Mouse (Mus musculus) mesoderm, embryonic 11.5 days (tissue): ENCODE measurements around the gene Mkrn2.

Experiments used
- DNase-seq: peaks from one replicate; pipeline ENCODE4 v3.0.0-alpha.2; 2012; ENCODE audit warnings: low read depth, low spot score

Mkrn2 gene

GRCm38 (mm10) chr6:115601715-115602523 lies at the start of gene Mkrn2:
Gene Mkrn2, plus strand, starts transcription at chr6:115601902.
- DNase-seq: peak; percentile 92

DNA sequence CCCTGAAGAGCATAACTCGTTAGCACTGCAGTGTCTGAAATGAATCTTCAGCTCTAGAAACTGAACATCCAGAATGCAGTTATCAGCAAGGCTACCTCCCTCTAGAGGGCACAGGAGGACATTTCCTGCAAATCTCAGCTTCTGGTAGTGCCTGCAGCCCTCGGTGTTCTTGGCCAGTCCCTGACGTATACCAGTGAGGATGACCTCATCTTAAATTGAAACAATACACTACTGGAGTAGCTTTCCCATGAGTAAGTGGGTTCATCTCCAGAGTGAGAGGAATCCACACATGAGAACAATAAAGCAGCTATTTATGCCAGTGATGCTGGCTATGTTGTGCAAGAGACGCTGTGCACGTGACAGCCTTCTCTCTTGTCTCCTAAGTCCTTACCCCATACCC lies 46.2 kb upstream of the Mkrn2 start:
- DNase-seq: no peak

DNA sequence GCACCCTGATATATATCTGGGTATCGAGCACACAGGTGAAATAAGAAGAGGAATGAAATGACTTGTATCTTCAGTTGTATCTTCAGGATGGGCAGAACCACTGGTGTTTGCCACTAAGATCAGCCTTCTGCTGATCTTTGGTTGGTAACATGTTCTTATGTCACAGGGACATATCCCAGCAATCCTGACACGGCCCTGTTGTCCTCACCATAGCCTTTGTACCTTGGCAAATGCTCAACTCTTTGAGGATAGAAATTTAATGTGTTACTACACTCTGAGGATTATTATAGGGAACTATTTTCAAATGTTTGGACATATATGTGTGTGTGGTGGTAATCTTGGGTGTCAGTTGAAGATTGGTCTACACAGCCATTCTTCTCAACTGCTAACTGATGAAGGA lies 43.5 kb upstream of the Mkrn2 start:
- no peak for DNase-seq

GRCm38 (mm10) chr6:115559651-115560632 lies 41.8 kb upstream of the Mkrn2 start:
- peak; percentile 6 for DNase-seq

- DNase-seq: no peak
Measured at GRCm38 (mm10) chr6:115565479-115566045, 36.1 kb upstream of the Mkrn2 start.

DNA sequence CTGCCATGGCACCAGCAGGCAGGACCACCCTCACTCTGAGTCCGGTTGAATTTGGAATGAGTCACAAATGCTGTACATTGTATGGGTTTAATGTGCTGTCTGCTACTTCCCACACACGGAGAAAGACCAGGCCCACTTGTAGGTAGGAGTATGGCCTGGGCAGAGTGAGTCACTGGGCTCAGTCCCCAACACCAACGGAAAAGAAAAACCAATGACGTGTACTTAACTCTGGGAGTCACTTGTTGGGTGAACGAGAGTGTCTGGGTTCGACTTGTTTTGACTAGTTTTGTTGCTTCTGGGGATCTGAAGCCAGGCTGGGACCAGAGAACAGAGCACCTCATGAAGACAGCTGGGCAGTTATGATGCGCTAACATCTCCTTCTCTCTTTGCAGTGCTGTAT lies 27.5 kb upstream of the Mkrn2 start:
- DNase-seq: no peak

DNA sequence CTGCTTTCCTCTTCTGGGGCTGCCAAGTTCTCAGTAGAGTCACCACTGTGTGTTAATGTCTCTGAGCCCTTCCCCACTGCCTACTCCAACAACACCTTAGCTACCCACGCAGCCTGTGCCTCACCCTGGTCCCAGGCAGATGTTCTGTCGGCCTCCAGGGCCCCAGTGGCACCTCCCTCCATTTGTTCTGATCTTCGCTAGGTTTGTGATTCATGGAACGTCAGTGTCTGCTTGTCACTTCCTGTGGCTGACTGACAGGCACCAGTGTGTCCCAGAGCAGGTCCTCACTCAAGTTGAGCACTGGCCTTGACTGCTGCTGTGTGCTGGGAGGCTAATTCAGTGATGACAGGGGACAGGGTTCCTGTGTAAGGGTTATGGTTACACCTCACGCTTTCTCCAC lies 24.3 kb upstream of the Mkrn2 start:
- no peak for DNase-seq

DNA sequence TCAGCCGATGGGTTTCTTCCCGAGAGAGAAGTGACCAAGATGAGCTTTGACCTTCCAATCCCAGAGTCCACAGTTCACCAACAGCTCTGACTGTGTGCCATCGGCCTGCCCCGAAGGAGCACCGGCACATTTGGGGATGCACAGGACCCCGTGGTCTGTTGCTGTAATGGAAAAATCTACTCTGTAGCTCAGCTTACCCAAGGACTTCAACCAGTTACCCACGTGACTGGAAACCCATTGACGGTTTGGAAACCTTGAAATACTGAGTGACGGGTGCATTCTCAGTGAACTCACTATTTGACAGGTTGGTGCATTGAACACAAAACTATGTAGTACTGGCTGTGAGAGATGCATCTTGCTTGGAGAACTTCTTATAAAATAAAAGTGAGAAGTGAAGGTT lies 23.8 kb upstream of the Mkrn2 start:
- DNase-seq: no peak

GRCm38 (mm10) chr6:115580810-115581209 lies 20.9 kb upstream of the Mkrn2 start:
- DNase-seq: no peak

DNA sequence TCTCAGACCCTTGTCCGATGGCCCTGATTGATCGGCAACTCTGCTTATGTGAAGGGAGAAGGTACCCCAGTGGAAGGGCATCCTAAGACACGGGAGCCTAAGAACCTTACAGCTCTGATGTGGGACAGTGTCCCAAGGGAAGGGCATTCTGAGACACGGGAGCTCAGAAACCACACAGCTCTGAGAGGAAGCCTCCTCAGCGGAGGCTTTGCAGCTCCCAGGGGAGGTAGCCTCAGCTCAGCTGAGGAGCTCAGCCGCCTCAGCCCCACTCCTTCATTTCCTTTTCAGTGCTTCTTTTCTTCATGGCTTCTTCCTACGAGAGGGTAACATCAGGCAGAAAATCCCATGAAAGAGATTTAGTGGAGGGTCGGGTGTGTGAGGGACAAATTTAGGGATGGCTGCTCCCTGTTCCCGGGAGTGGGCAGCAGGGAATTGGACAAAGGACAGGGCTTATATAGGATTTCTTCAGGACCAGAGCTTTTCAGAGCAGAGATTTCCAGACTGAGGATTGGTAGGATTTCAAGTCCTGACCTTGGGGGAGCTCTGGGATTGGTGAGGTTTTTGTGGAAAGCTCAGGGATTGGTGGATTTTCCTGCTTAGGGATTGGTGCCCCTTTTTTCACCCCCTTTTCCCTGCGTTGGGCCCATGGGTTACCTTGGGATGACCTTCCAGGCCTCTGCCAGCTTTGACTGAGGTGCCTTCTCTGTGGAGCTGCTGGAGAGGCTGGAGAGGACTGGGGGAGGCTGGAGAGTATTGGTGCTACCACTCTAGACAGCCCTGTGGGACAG lies 19.2 kb upstream of the Mkrn2 start:
- DNase-seq: no peak

- DNase-seq: no peak
Measured at GRCm38 (mm10) chr6:115583430-115584125, 18.1 kb upstream of the Mkrn2 start.

GRCm38 (mm10) chr6:115584176-115584575 lies 17.5 kb upstream of the Mkrn2 start:
- no peak for DNase-seq

DNA sequence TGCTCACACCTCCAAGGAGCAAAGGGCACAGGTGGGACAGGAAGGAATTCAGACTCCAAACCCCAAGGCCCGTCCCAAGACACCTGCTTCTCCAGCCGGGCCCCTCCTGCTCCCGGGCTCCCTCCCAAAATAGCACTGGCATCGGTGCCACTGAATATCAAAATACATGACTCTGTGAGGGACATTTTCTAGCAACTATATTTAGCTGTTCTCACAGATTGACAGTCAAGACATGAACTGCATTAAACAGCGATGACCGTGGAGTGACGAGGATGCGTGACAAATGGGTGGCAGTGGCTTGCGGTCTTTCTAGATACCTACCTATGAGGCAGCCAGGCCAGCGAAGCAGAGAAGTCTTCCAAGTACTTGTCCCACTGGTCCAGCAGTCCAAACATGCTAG lies 15.4 kb upstream of the Mkrn2 start:
- no peak for DNase-seq

GRCm38 (mm10) chr6:115591692-115592359 lies 9.9 kb upstream of the Mkrn2 start:
- DNase-seq: no peak

DNA sequence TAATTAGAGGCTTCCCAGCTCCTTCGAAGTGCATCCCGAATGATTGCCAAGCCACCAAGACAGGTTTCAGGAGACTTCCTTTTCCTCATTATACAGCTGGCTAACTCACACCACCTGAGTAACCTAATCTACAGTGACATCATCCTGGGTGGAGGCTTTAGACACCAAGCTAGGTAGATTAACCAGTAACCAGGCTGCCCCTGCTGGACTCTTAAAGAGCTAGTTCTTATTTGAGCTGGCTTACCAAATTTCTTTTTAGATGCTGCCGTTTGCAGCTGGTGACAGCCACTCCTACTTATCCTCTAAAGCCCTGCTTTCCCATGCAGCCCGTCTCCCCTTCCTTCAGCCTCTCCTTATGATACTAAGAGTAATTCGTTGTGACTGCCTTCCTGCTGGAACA lies 9.2 kb upstream of the Mkrn2 start, which contains the start of gene Mkrn2os:
TSS of gene Mkrn2os (minus strand) at position 119 of the 400 bp plus-strand sequence.
- DNase-seq: no peak

DNA sequence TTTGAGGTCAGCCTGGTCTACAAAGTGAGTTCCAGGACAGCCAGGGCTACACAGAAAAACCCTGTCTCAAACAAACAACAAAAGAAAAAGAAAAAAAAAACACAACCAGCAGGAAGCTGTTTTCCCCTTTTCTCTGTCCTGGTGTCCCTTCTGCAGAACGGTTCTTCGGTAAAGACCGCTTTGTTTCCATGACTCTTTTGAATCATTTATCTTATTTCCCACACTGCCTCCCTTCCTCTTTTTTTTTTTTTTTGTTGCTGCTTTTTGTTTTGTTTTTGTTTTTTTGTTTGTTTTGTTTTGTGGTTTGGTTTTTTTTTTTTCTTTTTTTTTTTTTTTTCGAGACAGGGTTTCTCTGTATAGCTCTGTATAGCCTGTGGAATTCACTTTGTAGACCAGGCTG lies 8.4 kb upstream of the Mkrn2 start:
- no peak for DNase-seq

GRCm38 (mm10) chr6:115594463-115594862 lies 7.2 kb upstream of the Mkrn2 start:
- no peak for DNase-seq

DNA sequence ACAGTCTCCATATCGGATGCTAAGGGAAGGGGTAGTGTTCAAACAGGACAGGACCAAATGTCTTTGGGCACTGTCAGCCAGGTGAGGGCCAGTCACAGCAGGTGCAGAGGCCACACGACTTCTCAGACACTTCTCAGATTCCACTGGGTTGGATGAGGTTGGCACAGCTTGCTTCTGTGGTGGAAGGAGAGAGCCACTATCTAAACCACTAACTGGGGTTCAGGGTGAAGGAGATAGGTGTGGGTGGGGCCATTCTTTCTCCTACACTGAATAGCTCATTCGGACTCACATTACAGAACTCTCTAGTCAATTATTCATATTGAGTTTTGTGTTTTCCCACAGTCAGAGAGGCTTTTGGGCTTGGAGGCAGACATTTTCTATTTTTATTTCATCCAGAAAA lies 6.0 kb upstream of the Mkrn2 start:
- no peak for DNase-seq

- peak; percentile 13 for DNase-seq
Measured at GRCm38 (mm10) chr6:115601322-115601714, 384 bp upstream of the Mkrn2 start.

DNA sequence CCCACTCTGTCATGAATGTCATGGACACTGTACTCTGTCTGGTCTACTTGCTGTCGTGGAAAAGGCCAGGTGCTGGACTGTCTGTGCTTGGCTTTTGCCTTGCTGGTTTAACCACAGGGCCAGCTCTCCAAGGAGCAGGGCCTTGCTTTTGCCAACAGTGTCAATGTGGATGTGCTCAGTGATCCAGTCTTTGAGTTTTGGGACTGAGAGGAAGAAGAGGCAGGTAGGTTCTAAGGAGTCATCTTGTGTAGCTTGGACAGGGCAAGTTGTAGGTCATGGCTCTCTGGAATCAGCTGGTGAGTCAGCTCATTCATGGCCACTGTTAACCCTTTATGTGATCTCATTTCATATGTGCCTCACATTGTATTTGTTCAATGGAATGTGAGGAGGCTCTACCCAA lies 4.8 kb downstream of the Mkrn2 start:
- DNase-seq: no peak
